ENCODE assay signal across 10 mouse cellular contexts in genomic region chr10:59494044-59494443, GRCm38 (mm10). TPM values are rescaled to one million over a fixed set of nuclear protein-coding genes. Genes with fewer than 3 reads are reported as not detected.
DNase-seq lines count a peak whose midpoint lies in the region; ATAC-seq and TF ChIP-seq lines count a peak whose summit lies in the region.
"Had no signal": no experiment of that assay in that cellular context is flagged by ENCODE, and none has a peak within 500 bp of the region (broad histone marks: within the 10 kb centered on the region; RNA-seq: fewer than 3 reads in every experiment).

No protein-coding gene starts in this region.

- H3K36me3 ChIP-seq in liver, adult 2 months (ENCODE audit: control insufficient read depth, insufficient read depth, low read length) = no peaks in the 10 kb centered on the region
- H3K36me3 ChIP-seq in liver, embryonic 11.5 days (ENCODE audit: control insufficient read depth, insufficient read depth, low read length) = no peaks in the 10 kb centered on the region
- H3K36me3 ChIP-seq: heart, embryonic 15.5 days had no signal

- 29% methylated on average over 2 of the region's 2 CpGs for WGBS in liver, adult 2 months
- WGBS in liver, embryonic 11.5 days = 31% methylated on average over 2 of the region's 2 CpGs

- H3K4me1 ChIP-seq in liver, adult 2 months (ENCODE audit: control insufficient read depth, insufficient read depth, low read length) = no peaks in the 10 kb centered on the region
- no peaks in the 10 kb centered on the region for H3K4me1 ChIP-seq in liver, embryonic 11.5 days (replicated peaks; ENCODE audit: control insufficient read depth, insufficient read depth, low read length)
- H3K4me1 ChIP-seq: heart, embryonic 15.5 days had no signal

- ATAC-seq in liver, embryonic 11.5 days (replicated peaks; ENCODE audit: low FRiP score) = no peak

- no peaks in the 10 kb centered on the region for H3K9me3 ChIP-seq in liver, embryonic 11.5 days (ENCODE audit: control insufficient read depth, low read length)
- H3K9me3 ChIP-seq: heart, embryonic 15.5 days had no signal

- no peak overlapping the region for H3K4me2 ChIP-seq in liver, embryonic 11.5 days
- H3K4me2 ChIP-seq: heart, embryonic 15.5 days; limb, embryonic 13.5 days had no signal

- H3K4me3 ChIP-seq in liver, adult 2 months (ENCODE audit: insufficient read depth, low read depth, low read length) = no peak overlapping the region
- H3K4me3 ChIP-seq in liver, embryonic 11.5 days (ENCODE audit: low read depth, low read length) = no peak overlapping the region
- H3K4me3 ChIP-seq: heart, embryonic 15.5 days; limb, embryonic 13.5 days had no signal

- H3K79me2 ChIP-seq in liver, adult 2 months (ENCODE audit: control insufficient read depth, insufficient read depth, low read length) = peaks cover 4% of the 10 kb centered on the region; the same call in 1 of the 2 replicates

- peak; percentile 31 for DNase-seq in cerebellum, adult 11 months
- no peak for DNase-seq in cerebellum, postnatal 4 days (ENCODE audit: low spot score in 2 of 2)
- peak; percentile 15 for DNase-seq in liver, adult 2 months (ENCODE audit: extremely low read depth, low read depth, low spot score)
- no peak for DNase-seq in liver, embryonic 11.5 days (ENCODE audit: low spot score)
- DNase-seq in cerebellum, postnatal 25 days = peak; percentile 35 to 51
- peak; percentile 16 for DNase-seq in naive thymus-derived CD4-positive, alpha-beta T cell, adult 2 months (ENCODE audit: low read depth)
- no peak for DNase-seq in layer of hippocampus, postnatal 25 days (ENCODE audit: extremely low spot score in 1 of 2, low spot score in 1 of 2)
- DNase-seq in frontal cortex, postnatal 14 days (ENCODE audit: low spot score in 2 of 2) = no peak

- H3K27me3 ChIP-seq in liver, adult 2 months (ENCODE audit: control insufficient read depth, insufficient read depth, low read length) = no peaks in the 10 kb centered on the region
- H3K27me3 ChIP-seq in liver, embryonic 11.5 days (replicated peaks; ENCODE audit: control insufficient read depth, insufficient read depth, low read length) = no peaks in the 10 kb centered on the region
- H3K27me3 ChIP-seq: heart, embryonic 15.5 days; limb, embryonic 13.5 days had no signal

- TF ChIP-seq POLR2A in liver, adult 2 months (IDR thresholded peaks at IDR 0.05; ENCODE audit: extremely low read depth, insufficient read depth, low read length) = no peak

- peak; percentile 35 for TF ChIP-seq CTCF in liver, adult 2 months (IDR thresholded peaks at IDR 0.05; ENCODE audit: low read depth, low read length)

- H3K9ac ChIP-seq in liver, adult 2 months (ENCODE audit: low read depth, low read length) = no peak overlapping the region
- H3K9ac ChIP-seq in liver, embryonic 11.5 days (ENCODE audit: low read depth, low read length) = no peak overlapping the region
- H3K9ac ChIP-seq: heart, embryonic 15.5 days; limb, embryonic 13.5 days had no signal

- no peak overlapping the region for H3K27ac ChIP-seq in liver, adult 2 months (replicated peaks; ENCODE audit: insufficient read depth, low read depth, low read length)
- H3K27ac ChIP-seq in liver, embryonic 11.5 days (ENCODE audit: low read depth, low read length) = no peak overlapping the region
- H3K27ac ChIP-seq: heart, embryonic 15.5 days; limb, embryonic 13.5 days had no signal

RNA-seq across cellular contexts. Expression of gene Oit3, which starts 52.5 kb away (rescaled TPM):
- 30.1 and 32.8 TPM in 2 replicates for total RNA-seq in liver, adult 2 months (2014; rRNA removed)
- polyA plus RNA-seq in liver, adult 2 months (2012; rRNA removed) = 20.3 and 26.1 TPM in 2 replicates
- 43.2 and 45.7 TPM in 2 replicates for polyA plus RNA-seq in liver, embryonic 11.5 days (2014; fragmentation: Nextera tagmentation; extraction: Ambion mirVana)
- total RNA-seq in layer of hippocampus, postnatal 25 days (2021) = under 1 TPM in 1 of 2 experiments, not detected in 1; 0.16 TPM

Comparison
In these comparisons a context has a peak if more than half of its experiments do, and no peak if none do; other contexts are left out.
1. DNase-seq: peak in cerebellum, adult 11 months (single experiment), liver, adult 2 months (single experiment), cerebellum, postnatal 25 days (2 of 2) and naive thymus-derived CD4-positive, alpha-beta T cell, adult 2 months (single experiment); none in cerebellum, postnatal 4 days (0 of 2), liver, embryonic 11.5 days (single experiment), layer of hippocampus, postnatal 25 days (0 of 2) and frontal cortex, postnatal 14 days (0 of 2).
2. RNA of gene Oit3, which starts 52.5 kb away (total RNA-seq): 30.1 to 32.8 TPM in liver, adult 2 months; 0.16 TPM in layer of hippocampus, postnatal 25 days; every median in the first group is over 10 times any median in the second.